Mouse (Mus musculus): Measurements from ENCODE around the gene Cd300lf. TPM values are rescaled to one million over a fixed set of nuclear protein-coding genes. Genes with fewer than 3 reads are reported as not detected.

Cd300lf gene
- polyA plus RNA-seq (2012; rRNA removed), result 1.9 and 2.3 TPM in 2 replicates

DNA sequence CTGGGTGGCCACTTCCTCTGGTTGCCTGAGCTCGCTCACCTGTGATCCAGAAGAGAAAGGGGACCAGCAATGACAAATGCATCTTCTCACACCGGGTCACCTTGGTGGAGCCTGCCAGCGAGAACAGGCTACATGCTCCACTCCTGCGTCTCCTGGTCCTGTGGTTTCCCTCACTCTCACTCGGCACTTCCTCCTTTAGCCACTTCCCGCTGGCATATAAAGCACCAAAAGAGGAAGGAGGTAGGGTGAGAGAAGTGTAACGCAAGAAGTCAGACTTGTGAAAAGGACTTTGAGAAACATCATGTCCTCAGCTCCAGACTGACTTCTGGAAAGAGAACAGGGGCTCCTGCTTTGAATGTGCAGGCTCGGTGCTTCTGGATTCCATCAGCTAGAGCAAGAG, at the start of gene Cd300lf:
Gene Cd300lf (minus strand): TSS at position 193 of the 400 bp plus-strand sequence.

DNA sequence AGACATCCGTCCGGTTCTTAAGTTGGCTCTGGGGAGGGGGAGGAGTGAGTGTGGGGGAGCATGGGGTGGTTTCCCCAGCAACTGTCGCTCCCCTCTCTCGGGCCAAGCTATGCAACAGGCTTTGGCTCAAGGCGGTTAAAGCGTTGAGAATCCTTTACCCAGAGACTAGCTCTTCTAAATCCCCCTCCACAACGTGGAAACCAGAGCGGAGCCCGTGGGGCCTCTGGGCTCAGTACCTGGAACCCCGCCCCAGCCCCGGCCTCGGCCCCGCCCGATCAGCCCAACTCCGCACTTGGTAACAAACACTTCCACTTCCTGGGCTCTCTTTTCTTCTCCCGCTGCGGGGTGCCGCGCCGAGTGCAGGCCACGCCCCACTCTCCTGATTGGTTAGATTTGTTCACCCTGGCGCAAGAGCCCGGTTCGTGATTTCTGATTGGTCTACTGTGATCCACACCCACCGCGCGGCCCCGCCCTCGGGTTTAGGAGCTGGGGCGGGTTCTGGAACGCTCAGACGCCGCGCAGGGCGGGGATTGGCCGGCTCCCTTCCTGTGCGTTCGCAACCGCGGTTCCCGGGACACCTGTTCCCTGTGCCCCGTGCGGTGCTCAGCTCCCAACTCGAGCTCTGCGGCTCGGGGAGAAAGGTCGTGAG, 29.2 kb upstream of the Cd300lf start, which contains the start of gene Slc9a3r1:
Gene Slc9a3r1 (plus strand): TSS at position 510 of the 649 bp plus-strand sequence.

DNA sequence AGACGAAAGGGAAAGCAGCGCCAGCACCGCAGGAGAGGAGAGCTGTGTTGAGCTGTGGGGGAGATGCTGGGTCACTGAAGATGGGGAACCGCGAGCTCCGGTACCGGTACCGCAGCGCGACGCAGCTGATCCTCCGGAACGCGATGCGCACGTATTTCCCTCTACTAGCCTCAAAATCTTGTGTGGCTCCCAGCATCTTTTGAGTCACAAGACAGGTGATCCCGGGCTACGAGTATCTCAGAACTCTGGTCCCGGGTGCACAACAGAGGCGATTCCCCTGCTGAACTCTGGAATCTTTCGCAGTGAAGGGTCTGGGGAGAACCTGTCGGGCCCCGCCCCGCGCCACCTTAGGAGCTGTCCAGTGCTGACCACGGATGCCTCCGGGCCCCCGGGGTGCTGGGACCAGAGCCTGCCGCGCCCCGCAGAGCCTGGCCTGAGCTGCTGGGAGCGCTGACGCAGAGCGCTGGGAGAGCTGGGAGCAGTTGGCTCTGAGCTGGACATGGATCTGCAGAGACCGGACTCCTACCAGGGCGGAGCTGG, 42.4 kb downstream of the Cd300lf start, which contains the start of gene Rab37:
Gene Rab37 (plus strand): TSS at position 70 of the 540 bp plus-strand sequence.

Other genes starting within 250 kb of the Cd300lf start
- 0.69 and 0.76 TPM in 2 replicates for gene Cd300a, start 244.0 kb downstream of the Cd300lf start, polyA plus RNA-seq (2012; rRNA removed)
- gene Cd300lb, start 199.6 kb downstream of the Cd300lf start, polyA plus RNA-seq (2012; rRNA removed), result 0.66 and 1.1 TPM in 2 replicates
- gene Cd300c, start 164.8 kb downstream of the Cd300lf start, polyA plus RNA-seq (2012; rRNA removed), result not detected in 2 replicates
- gene Cd300ld, start 144.1 kb downstream of the Cd300lf start, polyA plus RNA-seq (2012; rRNA removed), result 0.51 and 0.94 TPM in 2 replicates
- gene Cd300c2, start 132.1 kb downstream of the Cd300lf start, polyA plus RNA-seq (2012; rRNA removed), result 3.8 and 4.0 TPM in 2 replicates
- 0.22 and 0.43 TPM in 2 replicates for gene Cd300ld2, start 117.8 kb downstream of the Cd300lf start, polyA plus RNA-seq (2012; rRNA removed)
- 0.62 and 1.0 TPM in 2 replicates for gene Cd300ld4, start 107.0 kb downstream of the Cd300lf start, polyA plus RNA-seq (2012; rRNA removed)
- 1.6 and 2.2 TPM in 2 replicates for gene Cd300ld5, start 96.2 kb downstream of the Cd300lf start, polyA plus RNA-seq (2012; rRNA removed)
- gene Cd300ld3, start 85.6 kb downstream of the Cd300lf start, polyA plus RNA-seq (2012; rRNA removed), result 4.1 and 14.8 TPM in 2 replicates
- 0.67 and 0.96 TPM in 2 replicates for gene Cd300e, start 71.8 kb downstream of the Cd300lf start, polyA plus RNA-seq (2012; rRNA removed)
- gene Rab37, start 42.6 kb downstream of the Cd300lf start, polyA plus RNA-seq (2012; rRNA removed), result 2.8 and 3.3 TPM in 2 replicates
- 199 and 208 TPM in 2 replicates for gene Slc9a3r1, start 29.3 kb upstream of the Cd300lf start, polyA plus RNA-seq (2012; rRNA removed)
- 12.2 and 12.5 TPM in 2 replicates for gene Tmem104, start 53.5 kb upstream of the Cd300lf start, polyA plus RNA-seq (2012; rRNA removed)
- gene Nat9, start 53.9 kb upstream of the Cd300lf start, polyA plus RNA-seq (2012; rRNA removed), result 20.6 and 29.8 TPM in 2 replicates
- gene Grin2c, start 133.3 kb upstream of the Cd300lf start, polyA plus RNA-seq (2012; rRNA removed), result 0.06 TPM in 1 of 2 replicates, not detected in the other
- 23.6 and 27.4 TPM in 2 replicates for gene Fdxr, start 143.1 kb upstream of the Cd300lf start, polyA plus RNA-seq (2012; rRNA removed)
- 0.81 and 1.7 TPM in 2 replicates for gene Fads6, start 163.7 kb upstream of the Cd300lf start, polyA plus RNA-seq (2012; rRNA removed)
- not detected in 2 replicates for gene Otop2, start 173.2 kb upstream of the Cd300lf start, polyA plus RNA-seq (2012; rRNA removed)
- gene Ush1g, start 188.0 kb upstream of the Cd300lf start, polyA plus RNA-seq (2012; rRNA removed), result 0.03 and 0.17 TPM in 2 replicates
- gene Otop3, start 200.7 kb upstream of the Cd300lf start, polyA plus RNA-seq (2012; rRNA removed), result 0.05 TPM in 1 of 2 replicates, not detected in the other
- gene Hid1, start 233.8 kb upstream of the Cd300lf start, polyA plus RNA-seq (2012; rRNA removed), result 154 and 170 TPM in 2 replicates
- 15.9 and 17.5 TPM in 2 replicates for gene Cdr2l, start 247.9 kb upstream of the Cd300lf start, polyA plus RNA-seq (2012; rRNA removed)